Mouse (Mus musculus) mouse embryonic stem cell (cell line): Measurements from ENCODE around the gene Crisp2.
"Not testable (repeated sequence)": the region's sequence is repeated elsewhere in the genome, so short reads cannot be mapped to it uniquely, and the experiment has no call there.

Experiments used
- in situ Hi-C, 2 experiments: fragments of 300-500 bp; cut with MboI; formaldehyde crosslinking; loops; 1 replicate in 1 of 2; 3 replicates in 1 of 2; pipeline ENCODE4 v1.14.3; 2019 to 2020; ENCODE audit warnings: low sequenced_read_pairs in 2 of 2, low pct_unique_long_range_greater_than_20kb in 1 of 2, mixed read lengths in 1 of 2; ENCODE audit not compliant: unreplicated experiment in 1 of 2

Gene Crisp2

GRCm38 (mm10) chr17:40731296-40731695, 75.5 kb downstream of the Crisp2 start:
- in situ Hi-C loops: no loop called here

- in situ Hi-C loops: no loop called here
These were observed 80.0 kb downstream of the Crisp2 start, which contains the start of gene Esp1 for GRCm38 (mm10) chr17:40726820-40727219. Gene Esp1, plus strand, starts transcription at chr17:40727120.

- in situ Hi-C loops: not testable (repeated sequence)
These were observed 89.7 kb downstream of the Crisp2 start for GRCm38 (mm10) chr17:40717055-40717454.

- in situ Hi-C loops: no loop called here
These were observed 90.5 kb downstream of the Crisp2 start for GRCm38 (mm10) chr17:40716273-40716672.
